Mouse (Mus musculus) liver, embryonic 16.5 days (tissue): ENCODE measurements at regions not wholly inside any gene's neighbourhood (a gene's known extent, or its start where the extent isn't known, plus 50 kb on each side); places are given as distances from the start of the nearest gene placed in this dataset.
"Not testable (repeated sequence)": the region's sequence is repeated elsewhere in the genome, so short reads cannot be mapped to it uniquely, and the experiment has no call there.

Source experiments
- ATAC-seq: fragments of 200-750 bp; cut with Nextera tagmentation; 2 replicates; pipeline ENCODE4 v1.8.0; 2017; ENCODE audit warnings: low read depth, mild to moderate bottlenecking, moderate number of reproducible peaks, moderate library complexity
- H3K27ac ChIP-seq: fragments of 300-500 bp; sonication (generic); 2 replicates; pipeline ENCODE4 v1.5.1; 2014; ENCODE audit warnings: mild to moderate bottlenecking, low read length
- H3K27me3 ChIP-seq: fragments of 300-500 bp; sonication (generic); 2 replicates; pipeline ENCODE4 v1.6.1; 2014; ENCODE audit warnings: low read depth, low read length, mixed read lengths; ENCODE audit not compliant: control insufficient read depth, insufficient read depth
- H3K36me3 ChIP-seq: fragments of 300-500 bp; sonication (generic); 2 replicates; pipeline ENCODE4 v1.6.1; 2014; ENCODE audit warnings: mild to moderate bottlenecking; ENCODE audit not compliant: control insufficient read depth, insufficient read depth
- H3K4me1 ChIP-seq: fragments of 300-500 bp; sonication (generic); 2 replicates; pipeline ENCODE4 v1.6.1; 2014; ENCODE audit warnings: low read depth, low read length, mixed read lengths; ENCODE audit not compliant: control insufficient read depth
- H3K4me2 ChIP-seq: fragments of 300-500 bp; sonication (generic); 2 replicates; pipeline ENCODE4 v1.6.1; 2014; ENCODE audit warnings: low read depth, low read length, mixed read lengths
- H3K4me3 ChIP-seq: fragments of 300-500 bp; sonication (generic); 2 replicates; pipeline ENCODE4 v1.5.1; 2014; ENCODE audit warnings: low read depth, mild to moderate bottlenecking, low read length
- H3K9ac ChIP-seq: fragments of 300-500 bp; sonication (generic); 2 replicates; pipeline ENCODE4 v1.6.1; 2014; ENCODE audit warnings: low read depth, low read length
- H3K9me3 ChIP-seq: fragments of 300-500 bp; sonication (generic); replicated peaks from 2 replicates; pipeline ENCODE4 v1.6.1; 2016; ENCODE audit warnings: low read length; ENCODE audit not compliant: control insufficient read depth
- WGBS: fragments of 180-500 bp; shearing (Covaris S2); extraction: QIAGEN DNeasy Blood & Tissue Kit; methylation state at CpG from one replicate; pipeline ENCODE4 v1.1.7; 2014; ENCODE audit not compliant: insufficient replicate concordance; 5-methylcytosine and 5-hydroxymethylcytosine counted together

GRCm38 (mm10) chr5:148651736-148652135 is 99.1 kb upstream of the Ubl3 start:
- H3K4me2 ChIP-seq: no peak overlapping the region
- H3K9ac ChIP-seq: no peak overlapping the region

GRCm38 (mm10) chr5:148649573-148649972 is 97.0 kb upstream of the Ubl3 start:
- H3K9me3 ChIP-seq, H3K27me3 ChIP-seq, H3K36me3 ChIP-seq, H3K4me3 ChIP-seq, H3K27ac ChIP-seq, H3K4me1 ChIP-seq, H3K4me2 ChIP-seq, ATAC-seq, H3K9ac ChIP-seq: not testable (repeated sequence)
- 77% methylated on average over 5 of the region's 7 CpGs for WGBS

More at GRCm38 (mm10) chr5:148651736-148652135, 99.1 kb upstream of the Ubl3 start:
- 45% methylated on average over 4 of the region's 4 CpGs for WGBS
- Histone ChIP-seq H3K4me1 (no peaks in the 10 kb centered on the region), H3K36me3 (no peaks in the 10 kb centered on the region), H3K4me3 (peak overlapping the region; percentile 21; the same call in 1 of the 2 replicates), H3K27me3 (no peaks in the 10 kb centered on the region), H3K9me3 (no peaks in the 10 kb centered on the region), H3K27ac (peak overlapping the region; percentile 42)
- no peak for ATAC-seq

GRCm38 (mm10) chr5:148649123-148649522 is 96.5 kb upstream of the Ubl3 start:
- Histone ChIP-seq H3K4me1 (no peaks in the 10 kb centered on the region), H3K27me3 (no peaks in the 10 kb centered on the region), H3K4me2 (no peak overlapping the region), H3K36me3 (no peaks in the 10 kb centered on the region), H3K9me3 (no peaks in the 10 kb centered on the region), H3K4me3 (no peak overlapping the region), H3K27ac (no peak overlapping the region), H3K9ac (no peak overlapping the region)
- no peak for ATAC-seq
- 59% methylated on average over 9 of the region's 9 CpGs for WGBS

- Histone ChIP-seq H3K27ac (no peak overlapping the region), H3K9me3 (no peaks in the 10 kb centered on the region), H3K4me2 (no peak overlapping the region), H3K27me3 (no peaks in the 10 kb centered on the region), H3K36me3 (no peaks in the 10 kb centered on the region), H3K4me1 (no peaks in the 10 kb centered on the region), H3K4me3 (no peak overlapping the region), H3K9ac (no peak overlapping the region)
- 32% methylated on average over 2 of the region's 2 CpGs for WGBS
- ATAC-seq: no peak
Observed at GRCm38 (mm10) chr5:148647644-148648043, 95.1 kb upstream of the Ubl3 start.

GRCm38 (mm10) chr5:148645772-148646171 is 93.2 kb upstream of the Ubl3 start:
- no peak for ATAC-seq
- H3K36me3 ChIP-seq: no peaks in the 10 kb centered on the region
- H3K4me1 ChIP-seq: no peaks in the 10 kb centered on the region
- no peaks in the 10 kb centered on the region for H3K9me3 ChIP-seq
- no peak overlapping the region for H3K4me2 ChIP-seq
- no peaks in the 10 kb centered on the region for H3K27me3 ChIP-seq
- WGBS: 45% methylated on average over 4 of the region's 4 CpGs
- H3K27ac ChIP-seq: no peak overlapping the region
- H3K9ac ChIP-seq: no peak overlapping the region
- H3K4me3 ChIP-seq: no peak overlapping the region

GRCm38 (mm10) chr5:148645191-148645681 is 92.6 kb upstream of the Ubl3 start:
- Histone ChIP-seq H3K9ac (no peak overlapping the region), H3K36me3 (no peaks in the 10 kb centered on the region), H3K27ac (no peak overlapping the region), H3K27me3 (no peaks in the 10 kb centered on the region), H3K4me2 (no peak overlapping the region), H3K4me3 (no peak overlapping the region), H3K4me1 (no peaks in the 10 kb centered on the region), H3K9me3 (no peaks in the 10 kb centered on the region)
- ATAC-seq: no peak
- 70% methylated on average over 10 of the region's 10 CpGs for WGBS

GRCm38 (mm10) chr5:148644345-148644744 is 91.8 kb upstream of the Ubl3 start:
- H3K9ac ChIP-seq: no peak overlapping the region
- ATAC-seq: no peak
- no peaks in the 10 kb centered on the region for H3K9me3 ChIP-seq
- H3K27me3 ChIP-seq: no peaks in the 10 kb centered on the region
- H3K36me3 ChIP-seq: no peaks in the 10 kb centered on the region
- H3K4me3 ChIP-seq: no peak overlapping the region
- H3K27ac ChIP-seq: no peak overlapping the region
- no peak overlapping the region for H3K4me2 ChIP-seq
- WGBS: 84% methylated on average over 7 of the region's 7 CpGs
- H3K4me1 ChIP-seq: no peaks in the 10 kb centered on the region

GRCm38 (mm10) chr5:148641652-148642395 is 89.2 kb upstream of the Ubl3 start:
- no peak for ATAC-seq

GRCm38 (mm10) chr5:148640523-148640922 is 87.9 kb upstream of the Ubl3 start:
- Histone ChIP-seq H3K4me3 (no peak overlapping the region), H3K27ac (no peak overlapping the region), H3K27me3 (no peaks in the 10 kb centered on the region; the same call in 1 of the 2 replicates), H3K9me3 (no peaks in the 10 kb centered on the region), H3K36me3 (no peaks in the 10 kb centered on the region), H3K9ac (no peak overlapping the region), H3K4me2 (no peak overlapping the region), H3K4me1 (no peaks in the 10 kb centered on the region)
- 53% methylated on average over 12 of the region's 14 CpGs for WGBS
- ATAC-seq: no peak

More at GRCm38 (mm10) chr5:148641652-148642395, 89.2 kb upstream of the Ubl3 start:
- Histone ChIP-seq H3K4me2 (no peak overlapping the region), H3K9me3 (no peaks in the 10 kb centered on the region), H3K4me1 (no peaks in the 10 kb centered on the region), H3K4me3 (no peak overlapping the region), H3K27me3 (no peaks in the 10 kb centered on the region), H3K27ac (no peak overlapping the region), H3K9ac (no peak overlapping the region), H3K36me3 (no peaks in the 10 kb centered on the region)
- 55% methylated on average over 15 of the region's 15 CpGs for WGBS
